Mouse (Mus musculus): ENCODE data around the gene Opcml. TPM values are rescaled to one million over a fixed set of nuclear protein-coding genes. Genes with fewer than 3 reads are reported as not detected.

Opcml gene
- polyA plus RNA-seq, 1 experiment = 1.3 TPM

- H3K4me3 ChIP-seq (replicated peaks; ENCODE audit: control insufficient read depth, low read depth, low read length) = no peak overlapping the region
- H3K4me1 ChIP-seq (ENCODE audit: control insufficient read depth, insufficient read depth, low read length) = no peaks in the 10 kb centered on the region
- H3K27ac ChIP-seq (ENCODE audit: control insufficient read depth, insufficient read depth, low read depth, low read length, poor library complexity) = no peak overlapping the region
- TF ChIP-seq CTCF (IDR thresholded peaks at IDR 0.05; ENCODE audit: control insufficient read depth, insufficient read depth, low read length) (no peak), POLR2A (IDR thresholded peaks at IDR 0.05; ENCODE audit: borderline replicate concordance, control insufficient read depth, low read depth, low read length) (no peak)
- WGBS = 83% methylated on average over 8 of the region's 8 CpGs
These were observed 435.4 kb downstream of the Opcml start for GRCm38 (mm10) chr9:28225824-28226569.

GRCm38 (mm10) chr9:28226570-28226951 lies 436.0 kb downstream of the Opcml start:
- Histone ChIP-seq H3K27ac (ENCODE audit: control insufficient read depth, insufficient read depth, low read depth, low read length, poor library complexity) (no peak overlapping the region), H3K4me1 (ENCODE audit: control insufficient read depth, insufficient read depth, low read length) (no peaks in the 10 kb centered on the region), H3K4me3 (replicated peaks; ENCODE audit: control insufficient read depth, low read depth, low read length) (no peak overlapping the region)
- 80% methylated on average over 5 of the region's 5 CpGs for WGBS
- TF ChIP-seq POLR2A (IDR thresholded peaks at IDR 0.05; ENCODE audit: borderline replicate concordance, control insufficient read depth, low read depth, low read length) (no peak), CTCF (IDR thresholded peaks at IDR 0.05; ENCODE audit: control insufficient read depth, insufficient read depth, low read length) (no peak)

GRCm38 (mm10) chr9:28238450-28238849 lies 447.9 kb downstream of the Opcml start:
- TF ChIP-seq CTCF (IDR thresholded peaks at IDR 0.05; ENCODE audit: control insufficient read depth, insufficient read depth, low read length) (no peak), POLR2A (IDR thresholded peaks at IDR 0.05; ENCODE audit: borderline replicate concordance, control insufficient read depth, low read depth, low read length) (no peak)
- 74% methylated on average over 9 of the region's 9 CpGs for WGBS

GRCm38 (mm10) chr9:28247742-28248503 lies 457.3 kb downstream of the Opcml start:
- Histone ChIP-seq H3K4me3 (replicated peaks; ENCODE audit: control insufficient read depth, low read depth, low read length) (no peak overlapping the region), H3K27ac (ENCODE audit: control insufficient read depth, insufficient read depth, low read depth, low read length, poor library complexity) (no peak overlapping the region), H3K4me1 (ENCODE audit: control insufficient read depth, insufficient read depth, low read length) (no peaks in the 10 kb centered on the region)
- TF ChIP-seq CTCF (IDR thresholded peaks at IDR 0.05; ENCODE audit: control insufficient read depth, insufficient read depth, low read length) = no peak
- no peak for TF ChIP-seq POLR2A (IDR thresholded peaks at IDR 0.05; ENCODE audit: borderline replicate concordance, control insufficient read depth, low read depth, low read length)
- 53% methylated on average over 7 of the region's 7 CpGs for WGBS

More at GRCm38 (mm10) chr9:28238450-28238849, 447.9 kb downstream of the Opcml start:
- Histone ChIP-seq H3K27ac (ENCODE audit: control insufficient read depth, insufficient read depth, low read depth, low read length, poor library complexity) (no peak overlapping the region), H3K4me3 (replicated peaks; ENCODE audit: control insufficient read depth, low read depth, low read length) (no peak overlapping the region), H3K4me1 (ENCODE audit: control insufficient read depth, insufficient read depth, low read length) (no peaks in the 10 kb centered on the region)

- TF ChIP-seq CTCF (IDR thresholded peaks at IDR 0.05; ENCODE audit: control insufficient read depth, insufficient read depth, low read length) (no peak), POLR2A (IDR thresholded peaks at IDR 0.05; ENCODE audit: borderline replicate concordance, control insufficient read depth, low read depth, low read length) (no peak)
- Histone ChIP-seq H3K27ac (ENCODE audit: control insufficient read depth, insufficient read depth, low read depth, low read length, poor library complexity) (no peak overlapping the region), H3K4me3 (replicated peaks; ENCODE audit: control insufficient read depth, low read depth, low read length) (no peak overlapping the region), H3K4me1 (ENCODE audit: control insufficient read depth, insufficient read depth, low read length) (no peaks in the 10 kb centered on the region)
- WGBS = 74% methylated on average over 9 of the region's 9 CpGs
These were observed 460.8 kb downstream of the Opcml start for GRCm38 (mm10) chr9:28251341-28251740.

- TF ChIP-seq POLR2A (IDR thresholded peaks at IDR 0.05; ENCODE audit: borderline replicate concordance, control insufficient read depth, low read depth, low read length) (no peak), CTCF (IDR thresholded peaks at IDR 0.05; ENCODE audit: control insufficient read depth, insufficient read depth, low read length) (no peak)
- Histone ChIP-seq H3K27ac (ENCODE audit: control insufficient read depth, insufficient read depth, low read depth, low read length, poor library complexity) (no peak overlapping the region), H3K4me1 (ENCODE audit: control insufficient read depth, insufficient read depth, low read length) (no peaks in the 10 kb centered on the region), H3K4me3 (replicated peaks; ENCODE audit: control insufficient read depth, low read depth, low read length) (no peak overlapping the region)
- 70% methylated on average over 8 of the region's 8 CpGs for WGBS
These were observed 464.7 kb downstream of the Opcml start for GRCm38 (mm10) chr9:28255128-28255904.

- Histone ChIP-seq H3K4me1 (ENCODE audit: control insufficient read depth, insufficient read depth, low read length) (no peaks in the 10 kb centered on the region), H3K4me3 (replicated peaks; ENCODE audit: control insufficient read depth, low read depth, low read length) (no peak overlapping the region), H3K27ac (ENCODE audit: control insufficient read depth, insufficient read depth, low read depth, low read length, poor library complexity) (no peak overlapping the region)
- no peak for TF ChIP-seq POLR2A (IDR thresholded peaks at IDR 0.05; ENCODE audit: borderline replicate concordance, control insufficient read depth, low read depth, low read length)
- no peak for TF ChIP-seq CTCF (IDR thresholded peaks at IDR 0.05; ENCODE audit: control insufficient read depth, insufficient read depth, low read length)
- WGBS = 75% methylated on average over 1 of the region's 1 CpGs
These were observed 465.3 kb downstream of the Opcml start for GRCm38 (mm10) chr9:28255905-28256268.
